Mouse (Mus musculus): ENCODE results near the gene Dcun1d5. TPM values are rescaled to one million over a fixed set of nuclear protein-coding genes. Genes with fewer than 3 reads are reported as not detected.
"Not testable (repeated sequence)": the region's sequence is repeated elsewhere in the genome, so short reads cannot be mapped to it uniquely, and the experiment has no call there.

The Dcun1d5 gene
- polyA plus RNA-seq (2016; fragmentation: Nextera tagmentation; extraction: Ambion mirVana): 102 and 107 TPM in 2 replicates

- H3K9me3 ChIP-seq: no peaks in the 10 kb centered on the region
- under 1% methylated on average over 62 of the region's 62 CpGs for WGBS
- peak; percentile 92 for DNase-seq (ENCODE audit: low spot score)
- peak within 1 kb of the TSS; percentile 94 for H3K27ac ChIP-seq
- H3K36me3 ChIP-seq: peaks cover 26% of the 10 kb centered on the region
- H3K4me3 ChIP-seq: peak within 1 kb of the TSS; percentile 96
- peaks cover 23% of the 10 kb centered on the region for H3K4me1 ChIP-seq (replicated peaks)
- no peaks in the 10 kb centered on the region for H3K27me3 ChIP-seq (ENCODE audit: insufficient read depth, poor library complexity, severe bottlenecking)
Measured at GRCm38 (mm10) chr9:7184172-7184896, at the start of gene Dcun1d5, which contains the start of gene Dync2h1. Dcun1d5 (plus strand) TSS chr9:7184520. Dync2h1 (minus strand) TSS chr9:7184446.

GRCm38 (mm10) chr9:7154391-7154790 is 29.9 kb upstream of the Dcun1d5 start:
- 88% methylated on average over 2 of the region's 2 CpGs for WGBS
- H3K27ac ChIP-seq: no peak overlapping the region
- H3K9me3 ChIP-seq: no peaks in the 10 kb centered on the region
- peaks cover 76% of the 10 kb centered on the region for H3K36me3 ChIP-seq
- H3K27me3 ChIP-seq (ENCODE audit: insufficient read depth, poor library complexity, severe bottlenecking): no peaks in the 10 kb centered on the region
- DNase-seq (ENCODE audit: low spot score): no peak
- H3K4me3 ChIP-seq: no peak overlapping the region
- no peaks in the 10 kb centered on the region for H3K4me1 ChIP-seq (replicated peaks)

DNA sequence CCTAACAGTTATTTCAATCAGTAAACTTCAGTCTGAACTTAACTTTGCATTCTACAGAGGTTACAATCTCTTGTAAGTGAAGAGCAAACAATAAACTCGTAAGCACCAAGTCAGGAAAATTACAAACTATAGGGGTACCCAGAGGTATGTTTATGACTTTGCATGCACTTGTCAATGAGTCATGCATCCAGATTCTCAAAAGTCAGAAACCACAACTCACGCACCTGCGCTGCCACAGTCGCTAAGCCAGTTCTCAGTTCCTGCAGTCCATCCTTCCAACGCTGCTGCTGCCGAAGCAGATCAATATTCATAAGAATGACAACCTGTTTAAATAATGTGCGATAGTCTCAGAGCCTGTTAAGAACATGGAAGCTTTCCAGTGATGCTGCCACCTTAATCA is 25.7 kb upstream of the Dcun1d5 start:
- peaks cover 83% of the 10 kb centered on the region for H3K36me3 ChIP-seq

GRCm38 (mm10) chr9:7159718-7160117 is 24.6 kb upstream of the Dcun1d5 start:
- peaks cover 88% of the 10 kb centered on the region for H3K36me3 ChIP-seq
- no peak overlapping the region for H3K4me3 ChIP-seq
- H3K27me3 ChIP-seq (ENCODE audit: insufficient read depth, poor library complexity, severe bottlenecking): no peaks in the 10 kb centered on the region
- DNase-seq (ENCODE audit: low spot score): no peak
- no peak overlapping the region for H3K27ac ChIP-seq
- H3K4me1 ChIP-seq (replicated peaks): no peaks in the 10 kb centered on the region
- WGBS: 79% methylated on average over 3 of the region's 3 CpGs
- no peaks in the 10 kb centered on the region for H3K9me3 ChIP-seq

More for the DNA sequence above, 25.7 kb upstream of the Dcun1d5 start:
- Histone ChIP-seq H3K27ac (no peak overlapping the region), H3K4me1 (replicated peaks) (no peaks in the 10 kb centered on the region), H3K9me3 (no peaks in the 10 kb centered on the region), H3K27me3 (ENCODE audit: insufficient read depth, poor library complexity, severe bottlenecking) (no peaks in the 10 kb centered on the region), H3K4me3 (no peak overlapping the region)
- 96% methylated on average over 7 of the region's 7 CpGs for WGBS
- DNase-seq (ENCODE audit: low spot score): no peak

DNA sequence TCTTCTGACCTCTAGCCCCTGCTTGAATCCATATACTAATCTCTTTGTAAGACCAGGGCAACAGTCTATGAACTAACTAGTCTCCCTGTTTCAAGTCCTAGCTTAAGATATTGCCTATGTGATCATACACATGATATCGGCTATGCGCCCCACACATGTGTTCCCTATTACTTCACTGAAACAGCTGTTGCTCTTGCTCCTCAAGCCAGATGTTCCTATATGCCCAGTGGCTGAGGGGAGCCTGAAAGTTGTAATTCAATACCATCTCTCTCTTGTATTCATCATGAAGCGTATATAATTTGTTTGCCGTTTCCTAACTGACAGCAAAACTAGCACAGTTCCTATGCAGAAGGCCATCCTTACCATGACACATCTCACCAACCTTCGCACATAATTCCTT is 23.6 kb upstream of the Dcun1d5 start:
- DNase-seq (ENCODE audit: low spot score): peak; percentile 4
- peaks cover 86% of the 10 kb centered on the region for H3K36me3 ChIP-seq
- no peaks in the 10 kb centered on the region for H3K27me3 ChIP-seq (ENCODE audit: insufficient read depth, poor library complexity, severe bottlenecking)
- H3K9me3 ChIP-seq: no peaks in the 10 kb centered on the region
- H3K27ac ChIP-seq: no peak overlapping the region
- no peak overlapping the region for H3K4me3 ChIP-seq
- 85% methylated on average over 5 of the region's 5 CpGs for WGBS
- H3K4me1 ChIP-seq (replicated peaks): no peaks in the 10 kb centered on the region

DNA sequence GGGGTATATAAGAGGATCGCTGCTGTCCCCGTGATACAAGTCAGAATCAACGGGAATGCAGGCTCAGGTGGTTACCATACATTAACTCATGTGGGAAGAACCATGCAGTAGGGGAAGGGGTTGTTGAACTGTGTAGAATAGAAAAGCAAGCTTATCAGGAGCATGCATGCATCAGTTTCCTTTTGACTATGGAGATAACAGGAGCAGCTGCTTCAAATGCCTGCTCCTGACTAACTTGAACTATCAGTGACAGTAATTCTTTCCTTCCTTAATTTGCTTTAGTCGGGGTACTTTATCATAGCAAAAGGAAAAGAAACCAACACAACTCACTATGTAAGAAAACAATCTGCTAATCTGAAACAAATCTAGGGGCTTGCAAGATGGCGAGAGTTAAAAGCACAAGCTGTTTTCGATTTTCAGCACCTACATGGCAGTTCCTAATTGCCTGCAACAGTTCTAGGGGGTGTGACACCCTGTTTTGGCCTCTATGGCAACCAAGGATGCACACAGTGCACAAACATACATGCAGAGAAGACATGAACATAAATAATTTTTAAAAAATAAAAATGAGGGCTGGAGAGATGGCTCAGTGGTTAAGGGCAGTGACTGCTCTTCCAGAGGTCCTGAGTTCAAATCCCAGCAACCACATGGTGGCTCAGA is 16.9 kb upstream of the Dcun1d5 start:
- 91% methylated on average over 6 of the region's 6 CpGs for WGBS
- DNase-seq (ENCODE audit: low spot score): no peak
- Histone ChIP-seq H3K27me3 (ENCODE audit: insufficient read depth, poor library complexity, severe bottlenecking) (no peaks in the 10 kb centered on the region), H3K4me3 (no peak overlapping the region), H3K4me1 (replicated peaks) (no peaks in the 10 kb centered on the region), H3K9me3 (no peaks in the 10 kb centered on the region), H3K27ac (no peak overlapping the region), H3K36me3 (peaks cover 76% of the 10 kb centered on the region)

DNA sequence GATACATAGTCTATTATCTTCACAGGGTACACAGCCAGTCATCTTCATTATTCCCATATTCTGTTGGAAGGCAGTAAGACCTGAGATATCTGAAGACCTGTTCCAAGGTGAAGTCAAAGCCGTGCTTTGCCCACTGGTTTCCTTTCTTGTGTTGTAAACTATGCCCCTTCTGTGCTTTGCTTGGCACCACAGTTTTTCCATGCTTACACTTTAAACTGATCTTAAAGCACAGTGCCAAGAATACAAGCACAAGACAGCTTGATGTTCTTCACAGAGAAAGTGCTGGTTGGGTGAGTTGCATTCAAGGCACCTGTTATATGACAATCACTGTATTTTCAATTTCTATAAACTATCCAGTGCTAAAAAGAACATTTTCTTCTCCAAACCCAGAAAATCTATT is 10.6 kb upstream of the Dcun1d5 start:
- Histone ChIP-seq H3K36me3 (peaks cover 46% of the 10 kb centered on the region), H3K4me3 (no peak overlapping the region), H3K9me3 (no peaks in the 10 kb centered on the region), H3K27me3 (ENCODE audit: insufficient read depth, poor library complexity, severe bottlenecking) (no peaks in the 10 kb centered on the region), H3K4me1 (replicated peaks) (peaks cover 9% of the 10 kb centered on the region), H3K27ac (no peak overlapping the region)
- DNase-seq (ENCODE audit: low spot score): no peak
- 85% methylated on average over 1 of the region's 1 CpGs for WGBS

GRCm38 (mm10) chr9:7176618-7177610 is 7.4 kb upstream of the Dcun1d5 start:
- peaks cover 9% of the 10 kb centered on the region for H3K4me1 ChIP-seq (replicated peaks)
- H3K4me3 ChIP-seq: peak overlapping the region; percentile 72
- no peaks in the 10 kb centered on the region for H3K27me3 ChIP-seq (ENCODE audit: insufficient read depth, poor library complexity, severe bottlenecking)
- peak overlapping the region; percentile 86 for H3K27ac ChIP-seq
- WGBS: 10% methylated on average over 41 of the region's 41 CpGs
- DNase-seq (ENCODE audit: low spot score): peak; percentile 93
- peaks cover 39% of the 10 kb centered on the region for H3K36me3 ChIP-seq
- H3K9me3 ChIP-seq: no peaks in the 10 kb centered on the region

- no peak for DNase-seq (ENCODE audit: low spot score)
- WGBS: under 1% methylated on average over 30 of the region's 31 CpGs
- Histone ChIP-seq H3K4me1 (replicated peaks) (peaks cover 23% of the 10 kb centered on the region), H3K27me3 (ENCODE audit: insufficient read depth, poor library complexity, severe bottlenecking) (no peaks in the 10 kb centered on the region), H3K9me3 (no peaks in the 10 kb centered on the region), H3K27ac (peak overlapping the region; percentile 94), H3K36me3 (peaks cover 28% of the 10 kb centered on the region), H3K4me3 (peak overlapping the region; percentile 96)
Measured at GRCm38 (mm10) chr9:7184897-7185291, 574 bp downstream of the Dcun1d5 start.

- H3K36me3 ChIP-seq: peaks cover 34% of the 10 kb centered on the region
- 95% methylated on average over 3 of the region's 3 CpGs for WGBS
Measured at GRCm38 (mm10) chr9:7190694-7191093, 6.4 kb downstream of the Dcun1d5 start.

GRCm38 (mm10) chr9:7216240-7216639 is 31.9 kb downstream of the Dcun1d5 start:
- H3K36me3 ChIP-seq: peaks cover 33% of the 10 kb centered on the region
- 52% methylated on average over 2 of the region's 2 CpGs for WGBS
- H3K4me3 ChIP-seq: no peak overlapping the region
- H3K4me1 ChIP-seq (replicated peaks): no peaks in the 10 kb centered on the region
- H3K27ac ChIP-seq: no peak overlapping the region
- no peak for DNase-seq (ENCODE audit: low spot score)
- no peaks in the 10 kb centered on the region for H3K27me3 ChIP-seq (ENCODE audit: insufficient read depth, poor library complexity, severe bottlenecking)
- H3K9me3 ChIP-seq: no peaks in the 10 kb centered on the region

More at GRCm38 (mm10) chr9:7190694-7191093, 6.4 kb downstream of the Dcun1d5 start:
- H3K4me3 ChIP-seq; H3K27ac ChIP-seq; H3K4me1 ChIP-seq (replicated peaks); H3K27me3 ChIP-seq (ENCODE audit: insufficient read depth, poor library complexity, severe bottlenecking); H3K9me3 ChIP-seq; DNase-seq (ENCODE audit: low spot score): not testable (repeated sequence)

GRCm38 (mm10) chr9:7221024-7221423 is 36.7 kb downstream of the Dcun1d5 start:
- Histone ChIP-seq H3K4me1 (replicated peaks) (no peaks in the 10 kb centered on the region), H3K9me3 (no peaks in the 10 kb centered on the region), H3K27me3 (ENCODE audit: insufficient read depth, poor library complexity, severe bottlenecking) (no peaks in the 10 kb centered on the region), H3K36me3 (peaks cover 9% of the 10 kb centered on the region; the same call in 1 of the 2 replicates), H3K4me3 (no peak overlapping the region), H3K27ac (no peak overlapping the region)
- WGBS: 86% methylated on average over 5 of the region's 5 CpGs
- no peak for DNase-seq (ENCODE audit: low spot score)

Measured in hindbrain, embryonic 10.5 days (tissue).